Comparison of ENCODE assay signal across 8 mouse cellular contexts in the genomic region with DNA sequence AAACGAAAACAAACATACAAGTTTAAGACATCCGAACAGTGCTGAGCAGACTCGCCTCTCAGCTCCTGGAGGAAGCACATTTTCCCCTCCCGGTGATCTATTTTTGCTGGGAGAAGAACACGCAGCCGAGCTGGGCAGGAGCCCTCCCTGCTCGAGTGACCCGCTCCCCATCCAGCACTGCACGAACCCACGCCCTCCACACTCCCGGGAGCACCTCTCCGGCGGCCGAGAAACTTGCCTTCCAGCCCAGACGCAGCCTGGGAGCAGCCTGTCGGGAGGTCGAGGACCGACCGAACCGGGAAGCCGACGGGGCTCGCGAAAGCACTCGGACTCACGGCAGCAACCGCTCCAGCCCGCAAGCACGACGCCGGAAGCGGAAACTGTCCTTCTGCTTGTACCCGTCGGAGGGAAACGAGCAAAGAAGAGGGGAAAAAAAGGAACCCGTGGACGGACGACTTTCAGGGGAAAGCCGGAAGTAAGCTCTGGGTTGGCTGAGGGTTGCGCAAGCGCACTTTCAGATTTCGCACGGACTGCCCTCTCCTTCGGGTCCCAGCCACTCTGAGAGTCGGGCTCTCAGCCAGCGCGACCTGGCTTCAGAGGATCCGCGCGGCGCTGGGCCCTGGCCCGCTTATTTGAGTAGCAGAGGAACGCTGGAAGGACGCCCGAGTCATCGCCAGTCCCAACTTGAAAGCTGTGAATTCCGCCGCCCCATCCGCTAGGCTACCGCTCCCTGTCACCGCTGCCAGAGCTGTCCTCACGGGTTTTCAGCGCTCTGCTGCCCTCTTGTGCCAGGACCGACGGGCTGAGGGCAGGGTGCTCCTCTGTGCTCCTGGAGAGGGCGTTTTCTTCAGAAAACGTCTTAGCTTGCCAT. TPM values are rescaled to one million over a fixed set of nuclear protein-coding genes. Genes with fewer than 3 reads are reported as not detected.
A peak's percentile ranks its signal among the peaks of the same experiment; 100 is the strongest.
DNase-seq lines count a peak whose midpoint lies in the region; ATAC-seq lines count a peak whose summit lies in the region.

A gene (minus strand): TSS at position 425 of the 871 bp plus-strand sequence.

- no peaks in the 10 kb centered on the region for H3K9me3 ChIP-seq in lung, embryonic 16.5 days (ENCODE audit: control insufficient read depth, low read length)

- ATAC-seq in hematopoietic stem cell, adult 5-6 weeks (replicated peaks in 1 of 2; ENCODE audit: insufficient read depth in 1 of 2, low FRiP score in 2 of 2, low TSS enrichment in 1 of 2, low read depth in 1 of 2, poor library complexity in 2 of 2, severe bottlenecking in 2 of 2) = peak; percentile 97 to 98
- ATAC-seq in lung, embryonic 16.5 days (ENCODE audit: low read depth) = peak; percentile 98

- H3K4me2 ChIP-seq in lung, embryonic 16.5 days (ENCODE audit: low read depth, low read length) = peak within 1 kb of the TSS; percentile 59

- H3K4me1 ChIP-seq in lung, embryonic 16.5 days (replicated peaks; ENCODE audit: control insufficient read depth, insufficient read depth, low read length) = peaks cover 13% of the 10 kb centered on the region

- peak within 1 kb of the TSS; percentile 95 for H3K4me3 ChIP-seq in lung, embryonic 16.5 days (ENCODE audit: low read length)

- H3K9ac ChIP-seq in lung, embryonic 16.5 days (ENCODE audit: low read length) = peak within 1 kb of the TSS; percentile 89

- under 1% methylated on average over 67 of the region's 67 CpGs for WGBS in lung, embryonic 16.5 days

- DNase-seq in MEL-GATA-1-ER (ENCODE audit: extremely low read depth, low read depth) = peak; percentile 94
- DNase-seq in cerebellum, adult 8-10 months = peak; percentile 97
- peak; percentile 98 for DNase-seq in forelimb bud, embryonic 11.5 days (ENCODE audit: low read depth, low spot score)
- DNase-seq in layer of hippocampus, adult 9-10 months (ENCODE audit: low spot score) = peak; percentile 88
- peak; percentile 93 for DNase-seq in ovary, postnatal 10 days (ENCODE audit: low spot score)
- peak; percentile 84 to 91 for DNase-seq in thymus, postnatal 10 days (ENCODE audit: low spot score in 2 of 2)

- peaks cover 20% of the 10 kb centered on the region for H3K36me3 ChIP-seq in lung, embryonic 16.5 days (ENCODE audit: control insufficient read depth, insufficient read depth, low read length)

- peak within 1 kb of the TSS; percentile 84 for H3K27ac ChIP-seq in lung, embryonic 16.5 days (ENCODE audit: low read length)

- H3K27me3 ChIP-seq in lung, embryonic 16.5 days (ENCODE audit: control insufficient read depth, insufficient read depth, low read depth, low read length) = no peaks in the 10 kb centered on the region

RNA-seq across cellular contexts. Expression of the gene that starts here (rescaled TPM):
- total RNA-seq in hematopoietic stem cell, adult 5-6 weeks (2017) = 79.7 and 107 TPM in 2 replicates
- polyA plus RNA-seq in lung, embryonic 16.5 days (2015; fragmentation: Nextera tagmentation; extraction: Ambion mirVana) = 31.6 and 35.2 TPM in 2 replicates

Comparison
In these comparisons a context has a peak if more than half of its experiments do, and no peak if none do; other contexts are left out.
1. Peak in every context shown above with its lines: DNase-seq, ATAC-seq, H3K4me3 ChIP-seq and H3K27ac ChIP-seq.